Mouse (Mus musculus) megakaryocyte-erythroid progenitor cell, adult 5-6 weeks (primary cell): ENCODE results near the gene Vmn1r85. TPM values are rescaled to one million over a fixed set of nuclear protein-coding genes. Genes with fewer than 3 reads are reported as not detected.
"Not testable (repeated sequence)": the region's sequence is repeated elsewhere in the genome, so short reads cannot be mapped to it uniquely, and the experiment has no call there.

Source experiments
- ATAC-seq: replicated peaks from 2 replicates; pipeline ENCODE4 v1.8.0; 2016; ENCODE audit warnings: mild to moderate bottlenecking, inconsistent platforms; ENCODE audit not compliant: severe bottlenecking, poor library complexity, low FRiP score, low TSS enrichment
- total RNA-seq, 2 experiments: library from RNA; stranded (forward) in 1 of 2; stranded (reverse) in 1 of 2; fragments of 200-1000, 215-1000 nt in 1 of 2; fragments of >200 nt in 1 of 2; fragmentation: Nextera tagmentation in 1 of 2; gene quantifications; 2 replicates each; pipeline ENCODE4 v1.2.3; 2014 to 2017

The Vmn1r85 gene
- total RNA-seq (2014; fragmentation: Nextera tagmentation) (not detected in 2 replicates), total RNA-seq (2017) (not detected in 2 replicates)

- ATAC-seq: no peak
Measured at GRCm38 (mm10) chr7:13095073-13095472, at the start of gene Vmn1r85. Gene Vmn1r85 (minus strand): TSS chr7:13095173.

DNA sequence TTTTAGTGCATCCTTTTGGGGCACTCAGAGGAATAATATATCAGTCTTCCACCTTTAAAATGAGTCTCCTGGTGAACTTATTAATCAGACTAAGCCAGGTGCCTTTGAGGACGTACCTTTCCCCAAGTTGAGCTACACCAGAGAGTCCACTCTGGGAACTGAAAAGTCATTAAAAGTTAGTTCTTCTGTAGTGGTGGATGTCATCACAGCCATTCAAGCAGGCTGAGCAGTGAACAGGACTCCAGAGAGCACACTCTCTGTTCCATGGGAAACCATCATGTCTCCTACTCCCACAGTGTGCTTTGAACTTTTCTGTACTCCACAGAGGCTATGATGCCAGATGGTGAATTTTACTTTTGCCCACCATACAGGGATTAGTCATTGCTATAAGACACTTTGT is 45.1 kb upstream of the Vmn1r85 start, which contains the start of gene Vmn1r87:
Gene Vmn1r87 (minus strand): TSS at position 101 of the 400 bp plus-strand sequence.
- ATAC-seq: no peak

- ATAC-seq: no peak
Measured at GRCm38 (mm10) chr7:13137340-13137739, 42.4 kb upstream of the Vmn1r85 start.

DNA sequence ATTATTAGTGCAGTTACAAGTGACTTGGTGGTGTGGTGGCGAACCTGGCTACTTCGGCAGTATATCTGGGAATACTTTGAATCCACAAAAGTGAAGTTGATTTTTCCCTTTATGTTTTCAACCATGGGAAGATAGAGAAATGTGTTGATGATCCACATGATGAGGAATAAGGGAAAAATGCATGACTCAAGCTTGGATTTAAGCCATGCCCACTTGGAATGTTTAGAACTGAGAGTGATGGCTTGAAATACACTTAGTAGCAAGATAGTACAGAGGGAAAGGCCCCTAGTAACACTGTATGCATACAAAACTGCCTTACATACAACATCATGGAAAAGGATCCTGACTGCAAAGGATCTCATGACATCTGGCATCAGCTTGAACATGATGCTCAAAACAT is 36.9 kb upstream of the Vmn1r85 start:
- no peak for ATAC-seq

GRCm38 (mm10) chr7:13123554-13124153 is 28.7 kb upstream of the Vmn1r85 start:
- ATAC-seq: peak; percentile 100

GRCm38 (mm10) chr7:13119817-13120216 is 24.8 kb upstream of the Vmn1r85 start, which contains the start of gene Vmn1r86:
Gene Vmn1r86 (minus strand): TSS chr7:13119917.
- no peak for ATAC-seq

DNA sequence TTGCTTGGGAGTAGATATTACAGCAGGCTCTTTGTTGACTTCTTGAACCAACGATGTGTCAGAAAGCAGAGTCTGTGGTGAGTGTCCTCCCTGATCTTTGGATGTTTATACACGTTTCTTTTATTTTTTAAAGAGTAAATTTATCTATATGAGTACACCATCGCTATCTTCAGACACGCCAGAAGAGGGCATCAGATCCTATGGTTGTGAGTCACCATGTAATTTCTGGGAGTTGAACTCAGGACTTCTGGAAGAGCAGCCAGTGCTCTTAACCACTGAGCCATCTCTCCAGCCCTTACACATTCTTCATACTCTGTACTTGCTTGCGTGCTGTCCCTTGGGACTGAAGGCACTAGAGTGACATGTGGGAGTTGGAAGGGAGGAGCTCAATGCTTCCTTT is 22.7 kb downstream of the Vmn1r85 start:
- no peak for ATAC-seq

DNA sequence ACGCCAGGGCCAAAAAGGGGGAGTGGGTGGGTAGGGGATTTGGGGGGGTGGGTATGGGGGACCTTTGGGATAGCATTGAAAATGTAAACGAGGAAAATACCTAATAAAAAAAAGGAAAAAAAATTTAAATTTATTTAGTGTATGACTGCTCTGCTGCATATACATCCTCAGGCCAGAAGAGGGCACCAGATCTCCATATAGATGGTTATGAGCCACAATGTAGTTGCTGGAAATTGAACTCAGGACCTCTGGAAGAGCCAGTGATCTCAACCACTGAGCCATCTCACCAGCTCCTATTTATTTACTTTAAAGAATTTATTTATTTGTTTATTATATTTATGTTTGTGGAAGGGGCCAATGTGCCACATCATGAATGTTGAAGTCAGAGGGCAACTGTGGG is 31.6 kb downstream of the Vmn1r85 start:
- not testable (repeated sequence) for ATAC-seq

- ATAC-seq: no peak
Measured at GRCm38 (mm10) chr7:13059536-13059935, 35.4 kb downstream of the Vmn1r85 start.

DNA sequence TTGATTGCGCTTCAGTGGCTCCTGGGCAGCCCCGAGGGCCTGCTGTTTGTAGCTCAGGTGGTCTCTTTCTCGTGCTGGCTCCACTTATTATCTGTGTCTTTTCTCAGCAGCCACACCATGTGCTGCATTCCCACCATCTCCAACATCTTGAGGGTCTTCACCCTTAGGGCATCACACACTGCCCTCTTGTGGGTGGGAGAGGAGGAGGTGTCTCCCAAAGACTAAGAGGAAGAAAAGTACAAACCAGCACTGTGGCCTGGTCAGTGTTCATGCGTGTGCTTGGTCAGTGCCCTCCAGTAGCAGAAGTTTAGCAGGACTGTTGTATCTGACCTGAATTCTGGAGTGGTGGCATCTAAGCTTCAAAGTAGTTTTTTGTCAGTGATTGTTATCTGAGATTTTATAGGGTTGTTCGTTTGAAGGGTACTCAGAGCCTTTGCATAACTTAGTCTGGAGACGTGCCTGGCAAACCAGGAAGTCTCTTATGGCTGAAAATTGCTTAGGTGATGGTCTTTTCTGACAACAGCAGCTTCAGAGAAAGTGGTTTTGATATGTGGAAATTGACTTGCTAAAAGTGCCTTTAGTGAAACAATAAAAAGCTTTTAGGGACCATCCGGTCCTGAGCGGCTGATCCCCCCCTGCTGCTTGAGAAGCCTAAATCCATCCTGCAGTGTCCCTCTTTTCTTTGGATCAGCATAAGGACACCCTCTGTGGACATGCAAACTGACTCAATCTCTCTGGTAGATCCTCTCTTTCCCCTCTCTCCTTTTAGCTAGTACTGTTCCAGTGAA is 37.9 kb downstream of the Vmn1r85 start:
- ATAC-seq: no peak

- peak; percentile 88 for ATAC-seq
Measured at GRCm38 (mm10) chr7:13054287-13055010, 40.5 kb downstream of the Vmn1r85 start, which contains the start of gene Mzf1. Gene Mzf1 (minus strand): TSS chr7:13054764.

DNA sequence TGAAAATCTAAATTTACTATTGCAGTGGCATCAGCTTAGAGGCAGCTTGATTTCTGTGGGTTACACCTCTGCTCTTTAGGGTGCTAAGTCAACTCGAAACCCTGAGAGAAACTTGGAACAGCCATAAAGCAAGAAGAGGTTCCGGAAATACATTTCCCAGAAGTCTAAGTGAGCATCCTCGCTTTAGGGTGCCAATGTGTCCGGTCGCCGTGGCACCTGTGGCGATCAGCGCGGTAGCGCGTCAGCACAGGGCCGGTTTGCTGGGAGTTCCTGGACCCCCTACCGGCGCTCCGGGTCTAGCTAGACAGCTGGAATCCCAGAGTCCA is 41.0 kb downstream of the Vmn1r85 start:
- no peak for ATAC-seq

GRCm38 (mm10) chr7:13053501-13053900 is 41.5 kb downstream of the Vmn1r85 start:
- ATAC-seq: no peak

DNA sequence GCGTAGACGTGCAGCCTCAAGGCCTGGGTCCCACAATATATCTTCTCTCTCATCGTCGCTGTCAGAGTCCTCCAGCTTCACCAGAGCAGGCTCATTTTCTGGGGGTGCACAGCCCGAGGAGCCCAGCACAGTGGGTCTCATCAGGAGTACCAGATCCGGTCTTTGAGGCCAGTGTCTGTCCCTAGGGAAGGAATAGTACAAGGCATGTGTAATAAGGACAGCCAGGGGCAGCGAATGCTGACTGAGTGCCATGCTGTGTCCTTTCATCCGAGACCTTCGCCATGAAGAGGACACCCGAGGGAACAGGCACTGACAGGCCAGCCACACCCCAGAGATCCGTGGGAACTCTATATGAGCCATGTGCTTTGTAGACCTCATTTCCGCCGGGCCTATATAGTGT is 42.0 kb downstream of the Vmn1r85 start:
- ATAC-seq: no peak

- ATAC-seq: peak; percentile 83
Measured at GRCm38 (mm10) chr7:13046084-13046483, 48.9 kb downstream of the Vmn1r85 start.

- ATAC-seq: peak; percentile 6; the same call in 1 of the 2 replicates
Measured at GRCm38 (mm10) chr7:13044254-13044625, 50.7 kb downstream of the Vmn1r85 start.

GRCm38 (mm10) chr7:13043445-13044253 is 51.3 kb downstream of the Vmn1r85 start:
- ATAC-seq: peak; percentile 30; the same call in 1 of the 2 replicates

GRCm38 (mm10) chr7:13043120-13043444 is 51.9 kb downstream of the Vmn1r85 start:
- ATAC-seq: no peak

GRCm38 (mm10) chr7:13042511-13042910 is 52.5 kb downstream of the Vmn1r85 start:
- no peak for ATAC-seq

DNA sequence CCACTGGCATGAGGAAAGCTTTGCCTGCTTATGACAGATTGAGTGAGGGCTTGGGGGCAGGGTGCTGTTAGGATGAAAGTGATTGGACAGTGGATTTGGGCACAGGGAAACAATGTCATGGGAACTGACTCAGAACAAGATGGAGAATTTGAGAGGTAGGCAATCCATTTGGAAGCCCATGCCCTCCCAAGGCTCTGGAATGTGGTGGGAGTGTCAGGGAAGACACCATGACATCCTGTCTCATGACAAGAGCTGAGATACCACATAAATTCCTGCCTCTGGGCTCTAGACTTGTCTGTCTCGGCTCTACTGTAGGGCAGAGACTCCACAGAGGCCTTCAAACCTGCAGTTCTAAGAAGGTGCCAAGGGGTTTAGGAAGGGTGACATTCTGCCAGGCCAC is 53.7 kb downstream of the Vmn1r85 start:
- ATAC-seq: no peak
